Mouse (Mus musculus): ENCODE measurements at regions not wholly inside any gene's neighbourhood (a gene's known extent, or its start where the extent isn't known, plus 50 kb on each side); places are given as distances from the start of the nearest gene placed in this dataset.
"Not testable (repeated sequence)": the region's sequence is repeated elsewhere in the genome, so short reads cannot be mapped to it uniquely, and the experiment has no call there.

DNA sequence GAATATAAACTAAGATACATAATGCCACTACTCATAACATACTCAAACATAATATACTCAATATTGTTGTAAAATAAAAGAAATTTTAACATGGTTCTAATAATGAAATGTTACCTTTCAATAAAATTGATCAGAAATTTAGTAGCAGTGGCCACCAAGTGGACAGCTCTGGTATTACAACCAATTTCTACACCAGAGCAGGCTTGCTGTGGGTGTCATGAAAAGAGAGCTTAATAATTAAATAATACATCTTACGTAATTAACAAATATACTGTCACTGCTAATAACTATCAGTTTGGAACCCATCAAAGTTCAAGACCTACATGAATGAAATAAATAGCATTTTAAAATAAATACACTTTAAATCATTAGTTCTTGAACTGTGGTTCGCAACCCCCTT lies 163.1 kb upstream of the Zfp960 start:
- no peak for DNase-seq (ENCODE audit: low spot score)
- intact Hi-C loops (cut with DNase I) = loop anchor here (2.0 to 5.0 kb wide), 2 partner anchors 1098 to 1114 kb away; no protein-coding TSS in a partner anchor

DNA sequence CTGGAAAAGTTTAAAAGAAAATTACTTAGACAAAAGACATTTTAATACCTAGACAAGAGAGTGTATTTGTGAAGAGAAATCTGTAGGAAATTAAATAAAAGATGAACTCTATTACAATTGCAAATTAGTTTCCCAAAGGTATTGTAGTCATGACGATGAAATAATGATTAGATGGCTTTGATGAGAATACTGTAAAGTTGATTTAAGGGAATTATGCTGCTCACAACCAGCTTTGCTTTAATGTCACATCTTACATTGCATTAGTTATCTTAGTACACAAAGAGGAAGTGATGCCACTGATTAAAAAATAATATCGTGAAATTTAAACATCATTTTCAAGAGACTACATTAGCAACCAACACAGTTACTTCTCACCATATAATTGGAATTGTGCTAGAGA lies 145.7 kb upstream of the Zfp960 start:
- no peak for DNase-seq (ENCODE audit: low spot score)
- intact Hi-C loops (cut with DNase I) = no loop called here

- no peak for DNase-seq (ENCODE audit: low spot score)
- intact Hi-C loops (cut with DNase I) = no loop called here
Measured at GRCm38 (mm10) chr17:16926200-16926599, 137.7 kb upstream of the Zfp960 start.

DNA sequence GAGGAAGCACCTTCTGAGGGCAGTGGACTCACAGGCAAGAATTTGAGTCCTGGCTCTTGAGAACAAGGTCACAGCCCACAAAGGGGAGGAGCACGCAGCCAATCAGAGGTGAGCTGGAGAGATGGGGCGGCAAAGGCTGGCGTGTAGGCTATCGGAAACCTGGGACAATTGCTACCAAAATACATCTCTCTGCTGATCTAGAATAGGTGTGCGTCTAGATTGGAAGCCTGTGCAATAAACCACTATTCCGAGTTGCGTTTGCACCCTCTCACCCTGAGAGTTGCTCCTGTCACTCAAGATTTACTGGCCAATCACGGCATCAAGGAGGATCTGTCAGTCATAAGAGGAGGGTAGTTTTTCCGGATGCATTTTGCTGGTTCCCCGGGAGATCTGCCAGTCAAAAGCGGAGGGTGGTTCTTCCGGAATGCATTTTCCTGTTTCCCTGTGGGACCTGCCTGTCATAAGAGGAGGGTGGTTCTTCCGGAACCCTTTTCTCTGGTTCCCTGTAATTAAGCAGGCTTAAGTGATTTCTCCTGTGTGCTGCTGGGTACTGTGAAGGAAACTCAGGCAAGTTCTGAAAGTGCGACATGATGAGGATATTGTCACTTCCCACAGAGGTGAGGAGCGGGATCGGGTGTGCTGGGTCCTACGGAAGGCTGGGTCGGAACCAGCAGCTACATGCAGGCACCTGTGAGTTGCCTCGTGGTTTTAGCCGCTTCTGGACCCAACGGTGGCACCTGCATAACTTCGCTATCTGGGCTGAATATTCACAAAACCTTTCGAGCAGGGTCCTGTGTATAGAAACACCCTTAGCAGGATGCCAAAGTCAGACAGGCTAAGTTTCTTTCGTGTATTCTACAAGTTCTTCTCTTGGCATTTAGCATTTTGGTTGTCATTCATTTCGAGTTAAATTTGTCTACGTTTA lies 112.6 kb upstream of the Zfp960 start:
- intact Hi-C loops (cut with DNase I) = loop anchor here (5.0 to 10.0 kb wide), 2 partner anchors 426 to 673 kb away; partner anchors contain the start of gene Lnpep

GRCm38 (mm10) chr17:16952146-16952545 lies 111.8 kb upstream of the Zfp960 start:
- intact Hi-C loops (cut with DNase I) = loop anchor here (5.0 to 10.0 kb wide), 2 partner anchors 425 to 673 kb away; partner anchors contain the start of gene Lnpep
- DNase-seq (ENCODE audit: low spot score) = not testable (repeated sequence)

More for the DNA sequence above, 112.6 kb upstream of the Zfp960 start:
- DNase-seq (ENCODE audit: low spot score) = peak; percentile 88

- DNase-seq (ENCODE audit: low spot score); intact Hi-C loops (cut with DNase I): not testable (repeated sequence)
Measured at GRCm38 (mm10) chr17:16997241-16997640, 66.7 kb upstream of the Zfp960 start.

- intact Hi-C loops (cut with DNase I) = not testable (repeated sequence)
- DNase-seq (ENCODE audit: low spot score) = peak; percentile 85
Measured at GRCm38 (mm10) chr17:17004632-17005265, 59.2 kb upstream of the Zfp960 start.

DNA sequence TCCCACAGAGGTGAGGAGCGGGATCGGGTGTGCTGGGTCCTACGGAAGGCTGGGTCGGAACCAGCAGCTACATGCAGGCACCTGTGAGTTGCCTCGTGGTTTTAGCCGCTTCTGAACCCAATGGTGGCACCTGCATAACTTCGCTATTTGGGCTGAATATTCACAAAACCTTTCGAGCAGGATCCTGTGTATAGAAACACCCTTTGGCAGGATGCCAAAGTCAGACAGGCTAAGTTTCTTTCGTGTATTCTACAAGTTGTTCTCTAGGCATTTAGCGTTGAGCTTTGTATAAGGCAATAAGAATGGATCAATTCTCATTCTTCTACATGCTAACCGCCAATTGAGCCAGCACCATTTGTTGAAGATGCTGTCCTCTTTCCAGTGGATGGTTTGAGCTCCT lies 58.6 kb upstream of the Zfp960 start:
- intact Hi-C loops (cut with DNase I); DNase-seq (ENCODE audit: low spot score): not testable (repeated sequence)
